Mouse (Mus musculus) thymus, adult 2 months (tissue): ENCODE data around the gene Sptan1.

Source experiments
- CTCF ChIP-seq: fragments of 200-500 bp; IDR thresholded peaks from 2 replicates; pipeline ENCODE4 v1.5.1; 2012; ENCODE audit warnings: mild to moderate bottlenecking, control low read depth, low read length, moderate library complexity, borderline replicate concordance; ENCODE audit not compliant: control insufficient read depth, poor library complexity, insufficient read depth; ENCODE audit errors: extremely low read depth
- POLR2A ChIP-seq: fragments of 200-500 bp; IDR thresholded peaks from 2 replicates; pipeline ENCODE4 v1.6.1; 2012; ENCODE audit warnings: mild to moderate bottlenecking, low read length, control low read depth, moderate library complexity; ENCODE audit not compliant: control insufficient read depth, poor library complexity, insufficient read depth; ENCODE audit errors: extremely low read depth

DNA sequence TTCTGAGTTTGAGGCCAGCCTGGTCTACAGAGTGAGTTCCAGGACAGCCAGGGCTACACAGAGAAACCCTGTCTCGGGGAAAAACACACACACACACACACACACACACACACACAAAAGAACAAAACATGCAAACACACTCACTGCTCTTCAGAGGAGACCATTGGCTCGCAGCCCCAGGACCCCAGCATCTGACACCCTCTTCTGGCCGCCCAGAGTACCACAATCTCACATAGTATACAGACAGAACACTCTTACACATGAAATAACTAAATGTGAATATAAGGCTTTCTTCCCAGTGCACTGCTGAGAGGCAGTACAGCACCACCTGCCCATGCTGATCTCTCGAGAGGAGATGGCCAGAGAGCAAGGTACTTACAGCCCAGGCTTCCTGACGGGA lies 79.2 kb downstream of the Sptan1 start:
- no peak for TF ChIP-seq CTCF
- TF ChIP-seq POLR2A = no peak
